Mouse (Mus musculus) thymus, postnatal 0 days (tissue): ENCODE measurements around the gene Sigmar1. TPM values are rescaled to one million over a fixed set of nuclear protein-coding genes. Genes with fewer than 3 reads are reported as not detected.
A peak's percentile ranks its signal among the peaks of the same experiment; 100 is the strongest.
"Not testable (repeated sequence)": the region's sequence is repeated elsewhere in the genome, so short reads cannot be mapped to it uniquely, and the experiment has no call there.

Experiments
- DNase-seq: peaks from one replicate; pipeline ENCODE4 v3.0.0-alpha.2; 2015; ENCODE audit warnings: low spot score
- polyA plus RNA-seq: library from polyadenylated mRNA; unstranded; fragments of >200 nt; fragmentation: Nextera tagmentation; extraction: Ambion mirVana; gene quantifications from 2 replicates; pipeline ENCODE4 v1.2.1, GENCODE M21; 2015

The Sigmar1 gene
- polyA plus RNA-seq, 1 experiment from 2014 or later: 36.1 TPM

GRCm38 (mm10) chr4:41711705-41712375, 44.1 kb downstream of the Sigmar1 start:
- DNase-seq: no peak

DNA sequence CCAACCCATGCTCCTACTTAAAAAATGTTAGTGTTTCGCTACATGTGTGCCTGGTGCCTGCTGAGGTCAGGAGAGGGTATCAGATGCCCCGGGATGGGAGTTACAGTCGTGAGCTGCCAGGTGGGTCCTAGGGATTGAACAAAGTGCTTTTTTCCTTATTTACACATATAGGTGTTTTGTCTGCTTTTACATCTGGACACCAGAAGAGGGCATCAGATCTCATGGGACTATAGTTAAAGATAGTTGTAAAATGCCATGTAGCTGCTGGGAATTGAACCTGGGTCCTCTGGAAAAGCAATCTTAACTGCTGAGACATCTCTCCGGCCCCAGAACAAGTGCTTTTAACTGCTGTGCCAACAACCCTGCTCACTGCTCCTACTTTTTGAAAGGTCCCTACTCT, 45.7 kb downstream of the Sigmar1 start:
- no peak for DNase-seq

- DNase-seq: peak; percentile 62
Measured at GRCm38 (mm10) chr4:41708192-41708745, 47.7 kb downstream of the Sigmar1 start.

DNA sequence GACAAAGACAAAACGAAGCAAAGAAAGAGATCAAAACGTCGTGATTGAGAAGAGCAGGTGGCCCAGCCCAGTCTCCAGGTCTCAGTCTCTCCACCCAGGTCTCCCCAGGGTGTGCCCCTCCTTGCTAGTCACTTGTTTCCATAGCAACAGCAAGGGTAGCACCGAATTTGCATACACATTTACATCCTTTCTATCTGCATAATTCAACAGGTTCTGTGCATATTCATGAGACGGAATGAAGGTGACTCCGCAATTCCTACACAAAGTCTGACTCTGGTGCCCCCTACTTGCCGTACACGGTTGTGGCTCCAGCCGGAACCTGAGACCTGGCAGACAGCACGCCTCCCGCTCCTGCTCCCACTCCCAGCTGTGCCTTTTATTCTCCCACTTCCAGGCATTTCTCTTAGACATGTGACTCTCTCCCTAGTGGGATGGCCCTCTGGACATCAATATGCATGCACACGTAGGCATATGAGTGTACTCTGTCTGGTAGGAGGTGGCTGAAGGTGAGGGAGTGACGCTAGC, 48.9 kb downstream of the Sigmar1 start:
- DNase-seq: peak; percentile 77

DNA sequence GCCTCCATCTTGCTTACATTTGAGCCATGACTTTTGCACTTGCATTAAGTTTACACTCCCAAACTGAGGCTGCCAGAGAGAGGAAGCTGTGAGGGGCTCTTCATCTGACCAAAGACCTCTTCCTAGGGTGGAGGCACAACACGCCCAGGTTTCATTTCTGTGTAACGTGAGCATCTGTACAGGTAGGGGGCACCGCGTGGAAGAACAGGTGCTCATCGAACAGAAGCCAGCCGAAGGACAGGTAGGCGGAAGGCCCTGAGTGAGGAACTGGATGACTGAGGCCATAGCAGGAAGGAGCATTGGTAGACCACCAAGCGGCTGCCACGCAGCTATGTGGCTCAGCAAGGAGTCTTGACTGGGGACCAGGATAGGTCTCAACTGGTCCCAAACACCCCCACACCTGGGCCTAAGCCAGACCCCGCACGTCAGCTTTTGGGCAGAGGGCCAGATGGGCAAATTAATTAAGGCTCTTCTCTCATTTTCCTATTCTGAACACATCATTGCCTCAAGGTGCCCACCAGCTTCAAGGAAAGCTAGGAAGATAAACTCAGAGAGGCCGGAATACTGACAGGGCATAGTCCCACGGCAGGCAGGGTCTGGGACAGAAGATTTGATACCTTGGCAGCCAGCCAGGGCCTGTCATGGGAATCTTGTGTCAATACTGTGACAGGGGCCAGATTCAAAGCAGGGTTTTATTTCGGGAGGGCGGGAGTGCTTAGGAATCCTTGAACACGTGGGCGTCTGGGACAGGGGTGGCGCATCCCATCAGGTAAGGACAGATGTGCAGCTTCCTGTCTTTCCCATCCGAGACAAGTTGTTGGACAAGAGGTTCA, 49.8 kb downstream of the Sigmar1 start:
- no peak for DNase-seq

- no peak for DNase-seq
Measured at GRCm38 (mm10) chr4:41704651-41705050, 51.3 kb downstream of the Sigmar1 start.

GRCm38 (mm10) chr4:41702226-41702625, 53.7 kb downstream of the Sigmar1 start:
- DNase-seq: not testable (repeated sequence)

DNA sequence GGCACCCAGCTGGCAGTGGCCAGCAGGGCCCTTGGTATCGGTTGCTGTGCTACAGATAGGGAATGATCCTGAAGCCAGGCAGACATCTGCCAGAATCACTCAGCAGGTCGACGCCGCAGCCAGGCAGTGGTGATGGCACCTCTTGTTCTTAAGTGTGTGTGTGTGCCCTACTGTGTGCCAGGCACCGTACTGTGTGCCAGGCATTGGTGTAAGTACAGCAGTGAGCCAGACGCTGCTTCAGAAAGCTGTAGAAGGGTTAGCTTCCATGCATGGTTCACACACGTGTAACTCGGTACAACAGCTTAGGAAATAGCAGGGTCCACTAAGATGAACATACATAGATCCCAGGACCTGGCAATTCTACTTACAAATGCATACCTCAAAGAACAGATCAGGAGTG, 55.7 kb downstream of the Sigmar1 start:
- DNase-seq: not testable (repeated sequence)

- DNase-seq: not testable (repeated sequence)
Measured at GRCm38 (mm10) chr4:41699783-41700182, 56.2 kb downstream of the Sigmar1 start, which contains the start of gene Il11ra1. TSS of gene Il11ra1 (plus strand) at chr4:41699989.

GRCm38 (mm10) chr4:41698421-41699016, 57.4 kb downstream of the Sigmar1 start:
- DNase-seq: not testable (repeated sequence)

DNA sequence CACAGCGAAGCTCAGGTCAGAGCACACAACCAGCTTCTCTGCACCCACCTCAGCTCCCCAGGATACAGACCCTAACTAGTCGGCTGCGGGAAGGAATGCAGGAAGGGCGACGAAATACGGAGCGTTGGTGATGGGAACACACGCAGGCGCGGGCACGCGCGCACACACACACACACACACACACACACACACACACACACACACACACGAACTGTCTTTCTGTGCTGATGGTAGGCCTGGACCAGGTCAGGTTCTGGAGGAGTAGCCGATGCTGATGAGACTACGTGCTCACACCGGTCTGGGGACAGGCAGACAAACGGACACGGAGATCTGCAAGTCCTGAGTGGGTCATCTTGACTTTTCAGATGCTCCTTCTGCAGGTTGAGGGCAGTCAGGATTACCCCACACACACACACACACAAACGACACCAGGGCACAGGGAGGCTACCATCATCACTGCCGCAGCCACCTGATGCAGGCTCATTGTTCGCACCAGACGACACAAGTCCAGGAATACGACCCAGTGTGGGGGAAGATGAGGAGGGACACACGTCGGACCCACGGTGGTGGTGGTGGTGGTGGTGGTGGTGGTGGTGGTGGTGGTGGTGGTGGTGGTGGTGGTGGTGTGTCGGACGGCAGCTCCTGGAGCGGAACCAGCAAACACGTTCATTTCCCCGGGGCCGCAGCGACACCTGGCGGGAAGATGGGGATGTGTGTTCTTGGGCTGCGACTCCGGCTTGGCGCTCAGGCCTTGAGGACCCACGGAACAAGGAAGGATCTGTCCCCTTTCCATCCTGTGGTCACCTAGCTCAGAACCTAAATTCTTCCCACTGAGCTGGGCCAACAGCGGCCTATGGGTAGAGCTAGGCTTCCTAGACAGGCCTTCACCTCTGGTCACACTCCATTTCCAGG, 58.8 kb downstream of the Sigmar1 start, which contains the start of gene Cntfr:
Cntfr (minus strand) TSS at position 160 of the 912 bp plus-strand sequence.
- DNase-seq: peak; percentile 39

DNA sequence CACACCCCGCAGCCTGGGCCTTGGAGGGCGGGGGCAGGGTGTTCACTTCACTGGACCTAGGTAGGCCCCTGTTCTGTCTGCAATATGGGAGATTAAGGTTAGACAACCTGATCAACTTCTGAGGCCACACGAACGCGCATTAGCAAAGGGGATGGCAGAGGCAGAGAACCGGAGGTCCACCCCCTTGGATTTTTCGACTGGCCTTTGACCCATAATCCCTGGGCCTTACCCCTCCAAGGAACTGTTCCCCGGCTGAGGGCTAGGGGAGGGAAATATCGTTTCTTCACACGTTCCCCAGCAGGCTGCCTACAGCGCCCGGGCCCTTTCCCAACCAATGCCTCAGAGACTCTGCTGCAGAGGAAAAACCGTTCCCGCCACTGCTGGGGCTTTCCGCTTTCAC, 59.5 kb downstream of the Sigmar1 start:
- not testable (repeated sequence) for DNase-seq

DNA sequence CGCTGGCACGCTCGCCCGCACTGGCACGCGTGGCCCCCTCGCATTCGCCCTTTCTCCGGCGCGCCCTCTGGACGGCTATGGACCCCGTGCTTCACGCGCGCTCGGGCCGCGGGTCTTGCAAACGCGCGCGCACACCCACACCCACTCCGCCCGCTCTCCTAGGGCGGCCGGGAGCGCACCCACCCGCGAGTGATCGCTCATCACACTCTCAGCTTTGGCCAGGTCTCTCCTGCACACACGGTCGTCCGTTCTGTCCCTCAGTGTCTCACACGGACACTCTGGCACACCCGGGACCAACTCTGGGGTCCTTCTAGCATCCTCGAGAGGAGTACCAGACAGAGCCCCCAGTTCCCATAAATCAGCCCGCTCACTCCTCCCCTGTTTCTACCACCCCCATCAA, 60.2 kb downstream of the Sigmar1 start:
- DNase-seq: not testable (repeated sequence)

DNA sequence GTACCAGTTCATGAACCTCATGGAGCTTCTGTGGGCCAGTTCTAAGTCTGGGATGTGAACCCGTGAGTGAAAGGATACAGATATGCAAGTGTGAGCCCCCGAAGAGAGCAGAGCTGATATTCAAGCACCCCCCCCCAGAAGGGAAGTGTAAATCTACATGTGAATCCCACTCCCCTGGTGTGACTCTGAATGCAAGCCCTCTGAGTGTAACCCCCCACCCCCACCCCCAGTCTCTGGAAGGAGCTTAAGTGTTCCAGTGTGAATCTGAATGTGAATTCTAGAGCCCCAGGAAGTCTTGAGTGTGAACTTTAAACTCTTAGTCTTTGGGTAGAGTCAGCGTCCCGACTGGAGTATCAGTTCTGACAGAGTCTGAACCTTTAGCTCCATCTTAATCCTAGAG, 62.4 kb downstream of the Sigmar1 start:
- DNase-seq: not testable (repeated sequence)

GRCm38 (mm10) chr4:41690014-41690413, 65.9 kb downstream of the Sigmar1 start:
- not testable (repeated sequence) for DNase-seq

GRCm38 (mm10) chr4:41688562-41688961, 67.4 kb downstream of the Sigmar1 start:
- DNase-seq: not testable (repeated sequence)
